Mouse (Mus musculus): ENCODE data around the gene Sncb. TPM values are rescaled to one million over a fixed set of nuclear protein-coding genes. Genes with fewer than 3 reads are reported as not detected.

The Sncb gene
- polyA plus RNA-seq, 1 experiment from 2014 or later = 25.7 TPM

- H3K4me1 ChIP-seq (ENCODE audit: control insufficient read depth, insufficient read depth, low read length) = peaks cover 30% of the 10 kb centered on the region
- H3K4me3 ChIP-seq (ENCODE audit: low read depth, low read length) = no peak overlapping the region
- DNase-seq (ENCODE audit: low spot score) (no peak), ATAC-seq (no peak)
- no peak overlapping the region for H3K27ac ChIP-seq (ENCODE audit: low read depth, low read length)
- no peak overlapping the region for H3K4me2 ChIP-seq (ENCODE audit: low read length)
- H3K27me3 ChIP-seq (replicated peaks; ENCODE audit: control insufficient read depth, insufficient read depth, low read length) = peaks cover 22% of the 10 kb centered on the region
- no peak overlapping the region for H3K9ac ChIP-seq (ENCODE audit: low read length)
- H3K36me3 ChIP-seq (ENCODE audit: control insufficient read depth, insufficient read depth, low read length) = no peaks in the 10 kb centered on the region
- no peaks in the 10 kb centered on the region for H3K9me3 ChIP-seq (replicated peaks; ENCODE audit: control insufficient read depth, low read length)
- WGBS = 67% methylated on average over 7 of the region's 7 CpGs
Observed at GRCm38 (mm10) chr13:54760906-54761305, 5.5 kb downstream of the Sncb start.

DNA sequence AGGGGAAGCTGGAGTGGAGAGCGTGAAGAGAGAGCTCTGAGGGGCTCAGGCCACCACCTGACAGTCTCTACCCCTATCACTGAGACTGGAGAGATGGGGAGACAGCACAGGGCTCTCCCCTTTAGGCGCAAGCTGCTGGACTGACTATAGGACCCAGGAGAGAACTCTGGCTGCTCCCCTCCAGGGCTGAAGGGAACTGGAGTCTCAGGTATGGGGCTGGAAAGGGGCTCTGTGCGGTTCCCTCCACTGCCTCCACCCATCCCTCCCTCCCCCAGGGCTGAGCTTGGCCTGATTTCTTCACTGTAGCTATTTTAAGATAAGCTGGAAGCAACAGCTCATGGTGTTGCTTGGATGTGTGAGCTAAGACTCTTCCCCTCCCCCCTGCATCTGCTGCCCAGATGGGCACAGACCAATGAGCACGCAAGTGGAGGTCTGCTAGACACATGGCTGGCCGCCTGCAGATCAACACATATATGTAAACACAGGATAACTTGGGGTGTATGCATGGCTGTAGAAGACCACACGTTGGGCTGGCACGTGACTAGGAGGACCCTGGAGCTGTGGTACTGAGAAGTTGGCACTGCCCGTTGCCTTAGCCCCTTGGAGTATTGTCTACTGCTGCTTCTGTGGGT, 6.1 kb downstream of the Sncb start:
- no peak overlapping the region for H3K27ac ChIP-seq (ENCODE audit: low read depth, low read length)

GRCm38 (mm10) chr13:54759496-54759895, 6.9 kb downstream of the Sncb start:
- 8% methylated on average over 7 of the region's 7 CpGs for WGBS
- Histone ChIP-seq H3K36me3 (ENCODE audit: control insufficient read depth, insufficient read depth, low read length) (no peaks in the 10 kb centered on the region), H3K9ac (ENCODE audit: low read length) (peak overlapping the region; percentile 45; the same call in 1 of the 2 replicates), H3K27me3 (replicated peaks; ENCODE audit: control insufficient read depth, insufficient read depth, low read length) (peaks cover 10% of the 10 kb centered on the region), H3K4me3 (ENCODE audit: low read depth, low read length) (no peak overlapping the region), H3K4me1 (ENCODE audit: control insufficient read depth, insufficient read depth, low read length) (peaks cover 41% of the 10 kb centered on the region), H3K9me3 (replicated peaks; ENCODE audit: control insufficient read depth, low read length) (no peaks in the 10 kb centered on the region), H3K4me2 (ENCODE audit: low read length) (peak overlapping the region; percentile 85), H3K27ac (ENCODE audit: low read depth, low read length) (no peak overlapping the region)
- ATAC-seq (no peak), DNase-seq (ENCODE audit: low spot score) (no peak)

More for the DNA sequence above, 6.1 kb downstream of the Sncb start:
- Histone ChIP-seq H3K27me3 (replicated peaks; ENCODE audit: control insufficient read depth, insufficient read depth, low read length) (peaks cover 16% of the 10 kb centered on the region), H3K4me2 (ENCODE audit: low read length) (no peak overlapping the region), H3K9me3 (replicated peaks; ENCODE audit: control insufficient read depth, low read length) (no peaks in the 10 kb centered on the region), H3K9ac (ENCODE audit: low read length) (no peak overlapping the region), H3K4me1 (ENCODE audit: control insufficient read depth, insufficient read depth, low read length) (peaks cover 35% of the 10 kb centered on the region), H3K4me3 (ENCODE audit: low read depth, low read length) (no peak overlapping the region), H3K36me3 (ENCODE audit: control insufficient read depth, insufficient read depth, low read length) (no peaks in the 10 kb centered on the region)
- DNase-seq (ENCODE audit: low spot score) (peak; percentile 67), ATAC-seq (peak; percentile 3; the same call in 1 of the 2 replicates)
- WGBS = 57% methylated on average over 8 of the region's 8 CpGs

GRCm38 (mm10) chr13:54758756-54759470, 7.5 kb downstream of the Sncb start:
- Histone ChIP-seq H3K27ac (ENCODE audit: low read depth, low read length) (peak overlapping the region; percentile 94), H3K4me1 (ENCODE audit: control insufficient read depth, insufficient read depth, low read length) (peaks cover 46% of the 10 kb centered on the region), H3K27me3 (replicated peaks; ENCODE audit: control insufficient read depth, insufficient read depth, low read length) (peaks cover 5% of the 10 kb centered on the region; the same call in 1 of the 2 replicates), H3K9me3 (replicated peaks; ENCODE audit: control insufficient read depth, low read length) (no peaks in the 10 kb centered on the region), H3K4me2 (ENCODE audit: low read length) (peak overlapping the region; percentile 85), H3K36me3 (ENCODE audit: control insufficient read depth, insufficient read depth, low read length) (no peaks in the 10 kb centered on the region), H3K4me3 (ENCODE audit: low read depth, low read length) (peak overlapping the region; percentile 42), H3K9ac (ENCODE audit: low read length) (peak overlapping the region; percentile 45; the same call in 1 of the 2 replicates)
- no peak for DNase-seq (ENCODE audit: low spot score)
- WGBS = under 1% methylated on average over 29 of the region's 29 CpGs
- ATAC-seq = no peak

- Histone ChIP-seq H3K27me3 (replicated peaks; ENCODE audit: control insufficient read depth, insufficient read depth, low read length) (no peaks in the 10 kb centered on the region; the same call in 1 of the 2 replicates), H3K4me3 (ENCODE audit: low read depth, low read length) (peak overlapping the region; percentile 42), H3K27ac (ENCODE audit: low read depth, low read length) (peak overlapping the region; percentile 94), H3K4me1 (ENCODE audit: control insufficient read depth, insufficient read depth, low read length) (peaks cover 46% of the 10 kb centered on the region), H3K9ac (ENCODE audit: low read length) (peak overlapping the region; percentile 59), H3K36me3 (ENCODE audit: control insufficient read depth, insufficient read depth, low read length) (no peaks in the 10 kb centered on the region), H3K4me2 (ENCODE audit: low read length) (peak overlapping the region; percentile 85), H3K9me3 (replicated peaks; ENCODE audit: control insufficient read depth, low read length) (no peaks in the 10 kb centered on the region)
- peak; percentile 97 for DNase-seq (ENCODE audit: low spot score)
- WGBS = under 1% methylated on average over 43 of the region's 43 CpGs
- ATAC-seq = peak; percentile 85
Observed at GRCm38 (mm10) chr13:54758045-54758755, 8.2 kb downstream of the Sncb start.

DNA sequence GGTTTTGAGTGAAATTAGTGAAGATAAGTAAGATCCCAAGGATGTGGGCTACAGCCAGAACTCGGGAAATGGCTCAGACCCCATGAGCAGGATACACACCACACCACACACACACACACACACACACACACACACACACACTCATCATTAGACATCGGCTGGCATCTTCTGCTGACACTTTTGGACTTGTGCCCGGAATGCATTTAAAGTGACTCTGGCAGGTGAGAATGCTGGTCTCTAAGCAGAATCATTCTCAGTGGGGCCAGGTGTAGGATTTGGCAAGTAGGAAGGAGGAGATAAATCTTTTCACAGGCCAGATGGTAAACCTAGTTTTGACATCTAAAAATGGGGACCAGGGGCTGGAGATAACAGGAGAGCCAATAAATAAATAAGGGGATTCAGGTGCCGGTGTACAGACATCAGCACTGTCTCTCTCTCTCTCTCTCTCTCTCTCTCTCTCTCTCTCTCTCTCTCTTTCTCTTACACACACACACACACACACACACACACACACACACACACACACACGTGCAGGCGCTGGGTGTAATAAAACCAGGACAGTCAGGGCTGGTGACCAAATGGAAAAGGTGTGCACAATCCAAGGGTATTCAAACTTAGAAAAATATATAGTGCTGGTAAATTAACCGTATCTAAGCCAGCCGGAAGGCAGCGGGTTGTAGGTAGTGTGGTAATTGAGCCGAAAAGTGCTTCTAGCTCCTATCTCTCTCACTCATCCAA, 9.1 kb downstream of the Sncb start:
- H3K4me2 ChIP-seq (ENCODE audit: low read length) = peak overlapping the region; percentile 85
- H3K36me3 ChIP-seq (ENCODE audit: control insufficient read depth, insufficient read depth, low read length) = no peaks in the 10 kb centered on the region
- no peaks in the 10 kb centered on the region for H3K27me3 ChIP-seq (replicated peaks; ENCODE audit: control insufficient read depth, insufficient read depth, low read length)
- H3K4me3 ChIP-seq (ENCODE audit: low read depth, low read length) = peak overlapping the region; percentile 42
- DNase-seq (ENCODE audit: low spot score) (peak; percentile 80), ATAC-seq (no peak; the same call in 1 of the 2 replicates)
- H3K4me1 ChIP-seq (ENCODE audit: control insufficient read depth, insufficient read depth, low read length) = peaks cover 46% of the 10 kb centered on the region
- H3K9ac ChIP-seq (ENCODE audit: low read length) = peak overlapping the region; percentile 59
- 35% methylated on average over 10 of the region's 10 CpGs for WGBS
- no peaks in the 10 kb centered on the region for H3K9me3 ChIP-seq (replicated peaks; ENCODE audit: control insufficient read depth, low read length)
- peak overlapping the region; percentile 94 for H3K27ac ChIP-seq (ENCODE audit: low read depth, low read length)

- Histone ChIP-seq H3K27me3 (replicated peaks; ENCODE audit: control insufficient read depth, insufficient read depth, low read length) (0 out of 2 replicates have a peak, but pooled peaks cover 3% of the 10 kb centered on the region), H3K27ac (ENCODE audit: low read depth, low read length) (no peak overlapping the region), H3K4me2 (ENCODE audit: low read length) (no peak overlapping the region), H3K4me1 (ENCODE audit: control insufficient read depth, insufficient read depth, low read length) (peaks cover 46% of the 10 kb centered on the region), H3K36me3 (ENCODE audit: control insufficient read depth, insufficient read depth, low read length) (no peaks in the 10 kb centered on the region), H3K4me3 (ENCODE audit: low read depth, low read length) (no peak overlapping the region), H3K9ac (ENCODE audit: low read length) (no peak overlapping the region), H3K9me3 (replicated peaks; ENCODE audit: control insufficient read depth, low read length) (no peaks in the 10 kb centered on the region)
- ATAC-seq (no peak), DNase-seq (ENCODE audit: low spot score) (no peak)
- 84% methylated on average over 8 of the region's 8 CpGs for WGBS
Observed at GRCm38 (mm10) chr13:54756156-54756712, 10.2 kb downstream of the Sncb start.

GRCm38 (mm10) chr13:54755201-54755830, 11.1 kb downstream of the Sncb start:
- no peak for ATAC-seq
- Histone ChIP-seq H3K27ac (ENCODE audit: low read depth, low read length) (peak overlapping the region; percentile 73), H3K4me2 (ENCODE audit: low read length) (0 out of 2 replicates have a peak overlapping the region, but pooled peaks have one; percentile 26), H3K27me3 (replicated peaks; ENCODE audit: control insufficient read depth, insufficient read depth, low read length) (0 out of 2 replicates have a peak, but pooled peaks cover 6% of the 10 kb centered on the region), H3K9me3 (replicated peaks; ENCODE audit: control insufficient read depth, low read length) (no peaks in the 10 kb centered on the region), H3K4me3 (ENCODE audit: low read depth, low read length) (no peak overlapping the region), H3K9ac (ENCODE audit: low read length) (peak overlapping the region; percentile 38; the same call in 1 of the 2 replicates), H3K4me1 (ENCODE audit: control insufficient read depth, insufficient read depth, low read length) (peaks cover 49% of the 10 kb centered on the region), H3K36me3 (ENCODE audit: control insufficient read depth, insufficient read depth, low read length) (no peaks in the 10 kb centered on the region)
- 18% methylated on average over 9 of the region's 9 CpGs for WGBS
- peak; percentile 31 for DNase-seq (ENCODE audit: low spot score)
